Mouse (Mus musculus) forebrain, embryonic 10.5 days (tissue): ENCODE measurements around the gene Cdk14. TPM values are rescaled to one million over a fixed set of nuclear protein-coding genes. Genes with fewer than 3 reads are reported as not detected.
"Not testable (repeated sequence)": the region's sequence is repeated elsewhere in the genome, so short reads cannot be mapped to it uniquely, and the experiment has no call there.

ENCODE experiments used
- DNase-seq: peaks from one replicate; pipeline ENCODE4 v3.0.0-alpha.2; 2017; ENCODE audit warnings: low spot score; ENCODE audit errors: extremely low spot score
- H3K27ac ChIP-seq: fragments of 300-500 bp; sonication (generic); 2 replicates; pipeline ENCODE4 v1.5.1; 2016; ENCODE audit warnings: mild to moderate bottlenecking
- H3K27me3 ChIP-seq: fragments of 300-500 bp; sonication (generic); 2 replicates; pipeline ENCODE4 v1.6.1; 2016; ENCODE audit warnings: mild to moderate bottlenecking; ENCODE audit not compliant: poor library complexity, severe bottlenecking
- H3K36me3 ChIP-seq: fragments of 300-500 bp; sonication (generic); replicated peaks from 2 replicates; pipeline ENCODE4 v1.6.1; 2016; ENCODE audit warnings: mild to moderate bottlenecking, moderate library complexity
- H3K4me1 ChIP-seq: fragments of 300-500 bp; sonication (generic); 2 replicates; pipeline ENCODE4 v1.6.1; 2016
- H3K4me3 ChIP-seq: fragments of 300-500 bp; sonication (generic); 2 replicates; pipeline ENCODE4 v1.5.1; 2016; ENCODE audit warnings: mild to moderate bottlenecking, moderate library complexity
- H3K9me3 ChIP-seq: fragments of 300-500 bp; sonication (generic); 2 replicates; pipeline ENCODE4 v1.6.1; 2016; ENCODE audit warnings: mild to moderate bottlenecking, moderate library complexity
- WGBS: fragments of 180-500 bp; shearing (Covaris S2); methylation state at CpG from one replicate; pipeline ENCODE4 v1.1.7; 2016; 5-methylcytosine and 5-hydroxymethylcytosine counted together
- polyA plus RNA-seq: library from polyadenylated mRNA; unstranded; fragments of >200 nt; fragmentation: Nextera tagmentation; extraction: Ambion mirVana; gene quantifications from 2 replicates; pipeline ENCODE4 v1.2.1, GENCODE M21; 2016

The Cdk14 gene
- polyA plus RNA-seq, 1 experiment from 2014 or later = 9.5 TPM

GRCm38 (mm10) chr5:4948090-4948954 is 471.8 kb downstream of the Cdk14 start:
- Histone ChIP-seq H3K4me3 (no peak overlapping the region), H3K4me1 (peaks cover 4% of the 10 kb centered on the region; the same call in 1 of the 2 replicates), H3K27me3 (no peaks in the 10 kb centered on the region), H3K27ac (no peak overlapping the region), H3K9me3 (no peaks in the 10 kb centered on the region), H3K36me3 (no peaks in the 10 kb centered on the region)
- DNase-seq = no peak
- 67% methylated on average over 3 of the region's 3 CpGs for WGBS

GRCm38 (mm10) chr5:4935131-4935530 is 485.0 kb downstream of the Cdk14 start:
- 64% methylated on average over 1 of the region's 1 CpGs for WGBS
- H3K27me3 ChIP-seq = no peaks in the 10 kb centered on the region
- peaks cover 7% of the 10 kb centered on the region for H3K4me1 ChIP-seq
- no peaks in the 10 kb centered on the region for H3K9me3 ChIP-seq
- no peak for DNase-seq
- no peaks in the 10 kb centered on the region for H3K36me3 ChIP-seq
- no peak overlapping the region for H3K27ac ChIP-seq
- no peak overlapping the region for H3K4me3 ChIP-seq

GRCm38 (mm10) chr5:4934491-4934890 is 485.6 kb downstream of the Cdk14 start:
- H3K4me1 ChIP-seq = peaks cover 7% of the 10 kb centered on the region
- no peak overlapping the region for H3K27ac ChIP-seq
- no peaks in the 10 kb centered on the region for H3K36me3 ChIP-seq
- H3K9me3 ChIP-seq = no peaks in the 10 kb centered on the region
- WGBS = 90% methylated on average over 6 of the region's 6 CpGs
- no peaks in the 10 kb centered on the region for H3K27me3 ChIP-seq
- no peak overlapping the region for H3K4me3 ChIP-seq
- DNase-seq = no peak

GRCm38 (mm10) chr5:4931539-4932143 is 488.5 kb downstream of the Cdk14 start:
- no peaks in the 10 kb centered on the region for H3K9me3 ChIP-seq
- DNase-seq = no peak
- H3K4me1 ChIP-seq = peaks cover 7% of the 10 kb centered on the region
- H3K27ac ChIP-seq = no peak overlapping the region
- no peaks in the 10 kb centered on the region for H3K27me3 ChIP-seq
- H3K36me3 ChIP-seq = no peaks in the 10 kb centered on the region
- H3K4me3 ChIP-seq = no peak overlapping the region
- WGBS = 80% methylated on average over 8 of the region's 8 CpGs

GRCm38 (mm10) chr5:4929628-4930027 is 490.5 kb downstream of the Cdk14 start:
- no peaks in the 10 kb centered on the region for H3K36me3 ChIP-seq
- H3K9me3 ChIP-seq = no peaks in the 10 kb centered on the region
- DNase-seq = no peak
- peaks cover 7% of the 10 kb centered on the region for H3K4me1 ChIP-seq
- WGBS = 85% methylated on average over 3 of the region's 3 CpGs
- H3K27ac ChIP-seq = no peak overlapping the region
- H3K4me3 ChIP-seq = no peak overlapping the region
- no peaks in the 10 kb centered on the region for H3K27me3 ChIP-seq

GRCm38 (mm10) chr5:4924866-4925265 is 495.2 kb downstream of the Cdk14 start:
- H3K27ac ChIP-seq = no peak overlapping the region
- H3K27me3 ChIP-seq = no peaks in the 10 kb centered on the region
- no peak overlapping the region for H3K4me3 ChIP-seq
- DNase-seq = no peak
- WGBS = 90% methylated on average over 6 of the region's 6 CpGs
- H3K4me1 ChIP-seq = no peaks in the 10 kb centered on the region
- no peaks in the 10 kb centered on the region for H3K9me3 ChIP-seq
- H3K36me3 ChIP-seq = no peaks in the 10 kb centered on the region

GRCm38 (mm10) chr5:4918376-4918775 is 501.7 kb downstream of the Cdk14 start:
- DNase-seq = peak; percentile 59
- Histone ChIP-seq H3K4me1 (peaks cover 5% of the 10 kb centered on the region; the same call in 1 of the 2 replicates), H3K27me3 (no peaks in the 10 kb centered on the region), H3K4me3 (no peak overlapping the region), H3K9me3 (no peaks in the 10 kb centered on the region), H3K36me3 (no peaks in the 10 kb centered on the region), H3K27ac (no peak overlapping the region)
- 20% methylated on average over 6 of the region's 6 CpGs for WGBS

- WGBS = 89% methylated on average over 7 of the region's 7 CpGs
- no peak for DNase-seq
- H3K4me1 ChIP-seq = peaks cover 5% of the 10 kb centered on the region; the same call in 1 of the 2 replicates
- no peaks in the 10 kb centered on the region for H3K36me3 ChIP-seq
- H3K9me3 ChIP-seq = no peaks in the 10 kb centered on the region
- H3K27me3 ChIP-seq = no peaks in the 10 kb centered on the region
- no peak overlapping the region for H3K4me3 ChIP-seq
- H3K27ac ChIP-seq = no peak overlapping the region
Measured at GRCm38 (mm10) chr5:4917743-4918142, 502.4 kb downstream of the Cdk14 start.

- H3K4me3 ChIP-seq = no peak overlapping the region
- H3K9me3 ChIP-seq = no peaks in the 10 kb centered on the region
- 81% methylated on average over 4 of the region's 4 CpGs for WGBS
- peaks cover 10% of the 10 kb centered on the region for H3K4me1 ChIP-seq
- H3K27ac ChIP-seq = no peak overlapping the region
- no peak for DNase-seq
- no peaks in the 10 kb centered on the region for H3K27me3 ChIP-seq
- H3K36me3 ChIP-seq = no peaks in the 10 kb centered on the region
Measured at GRCm38 (mm10) chr5:4917274-4917673, 502.8 kb downstream of the Cdk14 start.

GRCm38 (mm10) chr5:4916390-4917273 is 503.5 kb downstream of the Cdk14 start:
- H3K27me3 ChIP-seq = no peaks in the 10 kb centered on the region
- H3K4me1 ChIP-seq = peaks cover 16% of the 10 kb centered on the region
- no peaks in the 10 kb centered on the region for H3K36me3 ChIP-seq
- 87% methylated on average over 10 of the region's 10 CpGs for WGBS
- no peak overlapping the region for H3K4me3 ChIP-seq
- DNase-seq = no peak
- no peaks in the 10 kb centered on the region for H3K9me3 ChIP-seq
- no peak overlapping the region for H3K27ac ChIP-seq

GRCm38 (mm10) chr5:4904911-4905310 is 515.2 kb downstream of the Cdk14 start:
- not testable (repeated sequence) for DNase-seq

GRCm38 (mm10) chr5:4898241-4898640 is 521.9 kb downstream of the Cdk14 start:
- 91% methylated on average over 2 of the region's 2 CpGs for WGBS
- DNase-seq = no peak
- Histone ChIP-seq H3K4me3 (no peak overlapping the region), H3K4me1 (peaks cover 11% of the 10 kb centered on the region), H3K36me3 (no peaks in the 10 kb centered on the region), H3K27ac (no peak overlapping the region), H3K27me3 (no peaks in the 10 kb centered on the region), H3K9me3 (no peaks in the 10 kb centered on the region)

More at GRCm38 (mm10) chr5:4904911-4905310, 515.2 kb downstream of the Cdk14 start:
- not testable (repeated sequence) for H3K27ac ChIP-seq, H3K27me3 ChIP-seq, H3K36me3 ChIP-seq, H3K4me3 ChIP-seq, H3K9me3 ChIP-seq, H3K4me1 ChIP-seq
- WGBS = 84% methylated on average over 3 of the region's 3 CpGs
